Mouse (Mus musculus) bone marrow macrophage, adult 2 months (primary cell): ENCODE data around the gene Ss18l2. TPM values are rescaled to one million over a fixed set of nuclear protein-coding genes. Genes with fewer than 3 reads are reported as not detected.

Experiments used
- H3K27ac ChIP-seq: 2 replicates; pipeline ENCODE4 v1.5.1; 2012; ENCODE audit warnings: low read depth, low read length; ENCODE audit not compliant: insufficient read depth
- H3K4me1 ChIP-seq: 2 replicates; pipeline ENCODE4 v1.6.1; 2012; ENCODE audit warnings: low read length; ENCODE audit not compliant: control insufficient read depth, insufficient read depth
- H3K4me3 ChIP-seq: 2 replicates; pipeline ENCODE4 v1.5.1; 2012; ENCODE audit warnings: mild to moderate bottlenecking, low read length, moderate library complexity; ENCODE audit not compliant: insufficient read depth
- CTCF ChIP-seq: IDR thresholded peaks from 2 replicates; pipeline ENCODE4 v1.5.1; 2012; ENCODE audit warnings: low read depth, mild to moderate bottlenecking, low read length, moderate library complexity
- POLR2A ChIP-seq: IDR thresholded peaks from 2 replicates; pipeline ENCODE4 v1.6.1; 2012; ENCODE audit warnings: mild to moderate bottlenecking, low read depth, low read length, borderline replicate concordance
- polyA plus RNA-seq: library from polyadenylated mRNA; stranded (reverse); fragments of >200 nt; gene quantifications from 2 replicates; pipeline ENCODE4 v1.2.4, GENCODE M21; 2012; ENCODE audit not compliant: missing spikeins, insufficient read depth, insufficient read length

Gene Ss18l2
- polyA plus RNA-seq, 1 experiment: 27.5 TPM

DNA sequence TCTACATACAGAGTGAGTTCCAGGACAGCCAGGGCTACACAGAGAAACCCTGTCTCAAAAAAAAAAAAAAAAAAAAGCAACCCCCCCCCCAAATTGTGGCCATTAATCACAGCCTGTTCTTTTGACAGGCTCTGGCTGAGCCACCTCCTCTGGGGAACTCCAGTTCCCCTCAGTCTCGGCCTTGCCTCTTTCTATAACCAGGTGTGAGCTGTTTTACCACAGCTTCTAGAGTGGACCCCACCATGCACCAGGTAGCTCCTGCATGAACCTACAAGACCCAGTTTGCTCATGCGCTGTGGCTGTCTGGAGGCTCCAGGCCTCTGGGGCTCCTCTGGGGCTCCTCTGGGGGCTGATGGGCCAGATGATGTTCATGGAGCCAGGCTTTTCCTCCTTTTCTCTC lies 34.6 kb upstream of the Ss18l2 start:
- Histone ChIP-seq H3K4me1 (peaks cover 34% of the 10 kb centered on the region), H3K4me3 (no peak overlapping the region), H3K27ac (0 out of 2 replicates have a peak overlapping the region, but pooled peaks have one; percentile 79)
- no peak for TF ChIP-seq POLR2A
- no peak for TF ChIP-seq CTCF

GRCm38 (mm10) chr9:121677069-121677468 lies 33.1 kb upstream of the Ss18l2 start:
- TF ChIP-seq CTCF: no peak
- no peak for TF ChIP-seq POLR2A
- Histone ChIP-seq H3K4me3 (no peak overlapping the region), H3K4me1 (peaks cover 34% of the 10 kb centered on the region), H3K27ac (peak overlapping the region; percentile 30; the same call in 1 of the 2 replicates)

DNA sequence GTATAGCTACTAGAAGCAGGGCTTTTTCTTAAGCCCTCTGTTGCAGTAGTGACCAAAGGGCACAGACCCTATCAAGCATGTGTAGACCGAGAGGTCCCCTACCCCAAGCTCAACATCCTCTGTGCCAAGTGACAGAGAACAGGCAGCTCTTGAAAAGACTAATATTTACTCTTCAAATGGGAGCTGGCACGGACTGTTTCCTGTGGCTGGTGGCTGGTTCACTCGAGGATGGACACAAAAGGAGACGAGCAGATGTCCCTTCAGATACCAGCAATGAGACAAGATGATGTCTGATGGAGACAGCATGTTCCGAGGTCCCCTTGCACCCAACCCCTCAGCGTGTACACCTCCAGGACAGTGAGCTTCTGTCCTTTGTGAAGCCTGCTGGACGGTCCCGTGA lies 32.7 kb upstream of the Ss18l2 start:
- no peak overlapping the region for H3K4me3 ChIP-seq
- H3K27ac ChIP-seq: 0 out of 2 replicates have a peak overlapping the region, but pooled peaks have one; percentile 10
- H3K4me1 ChIP-seq: peaks cover 31% of the 10 kb centered on the region
- TF ChIP-seq CTCF (no peak), POLR2A (no peak)

DNA sequence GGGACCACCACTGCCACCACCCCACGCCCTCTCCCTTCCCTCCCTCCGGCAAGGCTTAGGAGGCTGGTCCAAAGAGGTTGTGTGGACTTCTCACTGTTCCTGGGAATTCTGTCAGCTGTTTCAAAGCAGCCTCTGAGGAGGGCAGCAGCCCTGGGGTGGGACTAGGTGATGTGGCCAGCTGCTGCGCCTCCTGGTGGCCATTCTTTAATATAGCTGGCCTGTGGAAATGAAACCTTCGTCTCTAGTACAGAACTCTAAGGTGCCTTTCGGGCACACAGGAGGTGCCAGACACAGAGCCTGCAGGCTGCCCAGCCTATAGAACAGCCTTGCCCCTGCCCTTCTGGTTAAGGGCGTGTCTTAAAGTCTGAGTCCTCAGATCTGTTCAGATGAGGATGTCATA lies 30.6 kb upstream of the Ss18l2 start:
- peaks cover 26% of the 10 kb centered on the region for H3K4me1 ChIP-seq
- TF ChIP-seq CTCF: peak; percentile 91
- TF ChIP-seq POLR2A: no peak
- no peak overlapping the region for H3K4me3 ChIP-seq
- no peak overlapping the region for H3K27ac ChIP-seq

DNA sequence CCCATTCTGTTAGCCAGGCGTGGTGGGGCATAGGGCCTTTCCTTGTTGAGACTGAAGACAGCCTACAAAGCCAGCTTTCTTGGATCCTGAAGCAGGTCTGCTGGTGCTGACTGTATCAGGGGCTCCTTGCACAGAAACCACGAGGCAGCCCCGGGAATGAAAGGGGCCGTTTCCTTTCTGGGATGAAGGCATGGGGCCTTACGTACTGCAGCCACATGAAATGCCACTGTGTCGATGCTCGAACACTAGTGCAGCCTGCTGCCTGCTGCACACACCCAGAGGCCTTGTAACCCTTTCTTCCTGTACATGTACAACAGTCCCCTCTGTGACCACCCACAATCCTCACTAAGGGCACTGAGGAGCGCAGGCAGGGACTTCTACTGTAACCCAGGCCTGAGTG lies 28.9 kb upstream of the Ss18l2 start:
- TF ChIP-seq CTCF (no peak), POLR2A (no peak)
- H3K27ac ChIP-seq: no peak overlapping the region
- peaks cover 17% of the 10 kb centered on the region for H3K4me1 ChIP-seq
- no peak overlapping the region for H3K4me3 ChIP-seq

- H3K4me3 ChIP-seq: no peak overlapping the region
- no peak for TF ChIP-seq CTCF
- TF ChIP-seq POLR2A: no peak
- H3K27ac ChIP-seq: no peak overlapping the region
- H3K4me1 ChIP-seq: peaks cover 9% of the 10 kb centered on the region
Observed at GRCm38 (mm10) chr9:121682037-121682680, 28.0 kb upstream of the Ss18l2 start.

DNA sequence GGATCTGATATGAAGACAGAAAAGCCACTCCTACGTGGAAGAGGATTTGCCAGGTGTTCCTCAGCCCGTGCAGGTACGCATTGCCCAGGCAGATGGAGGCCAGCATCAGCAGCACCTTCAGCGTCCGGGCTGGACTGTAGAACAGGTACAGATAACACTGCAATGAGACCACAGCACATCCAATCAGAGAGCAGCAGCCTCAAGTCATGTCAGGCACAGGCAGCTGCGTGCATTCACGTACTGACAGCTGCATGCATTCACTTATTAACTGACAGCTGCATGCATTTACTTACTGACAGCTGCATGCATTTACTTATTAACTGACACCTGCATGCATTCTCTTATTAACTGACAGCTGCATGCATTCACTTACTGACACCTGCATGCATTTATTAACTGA lies 25.4 kb upstream of the Ss18l2 start:
- no peak overlapping the region for H3K27ac ChIP-seq
- TF ChIP-seq CTCF (no peak), POLR2A (no peak)
- peaks cover 3% of the 10 kb centered on the region for H3K4me1 ChIP-seq
- H3K4me3 ChIP-seq: no peak overlapping the region

DNA sequence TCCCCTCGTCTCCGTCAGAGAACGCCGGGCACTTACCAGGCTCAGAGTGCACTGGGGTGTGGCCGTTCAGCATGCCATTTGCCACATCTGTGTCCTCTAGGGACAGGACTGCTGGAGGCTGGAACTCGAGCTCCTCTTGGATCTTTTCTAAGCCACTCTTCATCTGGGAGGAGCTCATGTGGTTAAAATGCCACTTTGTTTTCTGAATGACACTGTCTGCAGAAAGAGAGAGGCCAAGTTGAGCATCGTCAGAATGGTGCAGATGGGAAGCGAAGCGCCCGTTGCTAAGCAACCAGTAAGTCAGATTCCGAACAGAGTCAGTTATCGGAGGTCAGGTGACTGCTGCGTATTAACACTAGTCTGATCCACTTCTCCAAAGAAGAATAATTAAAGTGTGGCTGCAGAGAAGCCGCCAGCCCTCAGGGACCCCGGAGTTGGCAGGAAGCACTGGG lies 19.9 kb upstream of the Ss18l2 start:
- Histone ChIP-seq H3K4me3 (no peak overlapping the region), H3K4me1 (peaks cover 3% of the 10 kb centered on the region), H3K27ac (no peak overlapping the region)
- TF ChIP-seq CTCF: no peak
- no peak for TF ChIP-seq POLR2A

DNA sequence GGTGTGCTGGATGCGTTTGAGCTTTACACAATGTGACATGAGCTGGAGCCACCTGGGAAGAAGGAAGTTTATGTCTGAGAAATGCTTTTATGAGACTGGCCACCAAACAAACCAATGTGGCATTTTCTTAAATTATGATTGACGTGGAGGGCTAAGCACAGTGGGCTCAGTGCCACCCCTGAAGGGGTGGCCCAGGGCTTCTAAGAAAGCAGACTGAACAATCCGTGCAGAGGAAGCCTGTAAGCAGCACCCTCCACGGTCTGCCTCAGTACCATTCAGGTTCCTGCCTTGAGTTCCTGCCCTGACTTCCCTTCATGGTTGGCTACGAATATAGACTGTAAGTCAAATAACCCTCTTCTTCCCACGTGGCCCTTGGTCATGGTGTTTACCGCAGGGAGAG lies 19.4 kb upstream of the Ss18l2 start:
- H3K4me3 ChIP-seq: no peak overlapping the region
- peaks cover 2% of the 10 kb centered on the region for H3K4me1 ChIP-seq
- no peak for TF ChIP-seq CTCF
- TF ChIP-seq POLR2A: no peak
- H3K27ac ChIP-seq: no peak overlapping the region

GRCm38 (mm10) chr9:121694736-121695135 lies 15.4 kb upstream of the Ss18l2 start:
- Histone ChIP-seq H3K4me3 (no peak overlapping the region), H3K27ac (no peak overlapping the region), H3K4me1 (no peaks in the 10 kb centered on the region)
- no peak for TF ChIP-seq CTCF
- TF ChIP-seq POLR2A: no peak

- TF ChIP-seq CTCF (no peak), POLR2A (no peak)
- Histone ChIP-seq H3K4me3 (no peak overlapping the region), H3K27ac (no peak overlapping the region), H3K4me1 (no peaks in the 10 kb centered on the region)
Observed at GRCm38 (mm10) chr9:121696626-121697025, 13.5 kb upstream of the Ss18l2 start.
